Mouse (Mus musculus) neural tube, embryonic 14.5 days (tissue): ENCODE results near the gene Gm1673. TPM values are rescaled to one million over a fixed set of nuclear protein-coding genes. Genes with fewer than 3 reads are reported as not detected.

Experiments
- ATAC-seq: fragments of 200-750 bp; cut with Nextera tagmentation; 2 replicates; pipeline ENCODE4 v1.8.0; 2017; ENCODE audit warnings: low read depth, mild to moderate bottlenecking, moderate TSS enrichment, moderate library complexity
- H3K27ac ChIP-seq: fragments of 300-500 bp; sonication (generic); 2 replicates; pipeline ENCODE4 v1.5.1; 2014; ENCODE audit warnings: low read depth, mild to moderate bottlenecking, control low read depth, low read length, moderate library complexity, mixed read lengths
- H3K27me3 ChIP-seq: fragments of 300-500 bp; sonication (generic); 2 replicates; pipeline ENCODE4 v1.6.1; 2014; ENCODE audit warnings: low read length; ENCODE audit not compliant: control insufficient read depth, insufficient read depth
- H3K36me3 ChIP-seq: fragments of 300-500 bp; sonication (generic); 2 replicates; pipeline ENCODE4 v1.6.1; 2014; ENCODE audit warnings: low read length, mixed read lengths; ENCODE audit not compliant: control insufficient read depth, insufficient read depth
- H3K4me1 ChIP-seq: fragments of 300-500 bp; sonication (generic); 2 replicates; pipeline ENCODE4 v1.6.1; 2014; ENCODE audit warnings: low read length; ENCODE audit not compliant: control insufficient read depth, insufficient read depth
- H3K4me2 ChIP-seq: fragments of 300-500 bp; sonication (generic); 2 replicates; pipeline ENCODE4 v1.6.1; 2014; ENCODE audit warnings: mild to moderate bottlenecking, low read depth, low read length, control low read depth
- H3K4me3 ChIP-seq: fragments of 300-500 bp; sonication (generic); 2 replicates; pipeline ENCODE4 v1.5.1; 2014; ENCODE audit warnings: low read depth, low read length, control low read depth, mixed read lengths
- H3K9ac ChIP-seq: fragments of 300-500 bp; sonication (generic); replicated peaks from 2 replicates; pipeline ENCODE4 v1.6.1; 2014; ENCODE audit warnings: low read depth, mild to moderate bottlenecking, control low read depth, low read length, mixed read lengths
- H3K9me3 ChIP-seq: fragments of 300-500 bp; sonication (generic); 2 replicates; pipeline ENCODE4 v1.6.1; 2016; ENCODE audit warnings: low read length; ENCODE audit not compliant: control insufficient read depth
- WGBS: fragments of 180-500 bp; shearing (Covaris S2); extraction: QIAGEN DNeasy Blood & Tissue Kit; methylation state at CpG from one replicate; pipeline ENCODE4 v1.1.7; 2014; 5-methylcytosine and 5-hydroxymethylcytosine counted together
- polyA plus RNA-seq: library from polyadenylated mRNA; unstranded; fragments of >200 nt; fragmentation: Nextera tagmentation; extraction: Ambion mirVana; gene quantifications from 2 replicates; pipeline ENCODE4 v1.2.1, GENCODE M21; 2014

Gm1673 gene
- polyA plus RNA-seq, 1 experiment from 2014 or later: 457 TPM

GRCm38 (mm10) chr5:33995843-33996693 lies 12.8 kb downstream of the Gm1673 start, which contains the start of gene Nat8l:
TSS of gene Nat8l (plus strand) at chr5:33995984.
- no peaks in the 10 kb centered on the region for H3K27me3 ChIP-seq
- under 1% methylated on average over 90 of the region's 90 CpGs for WGBS
- peak within 1 kb of the TSS; percentile 50 for H3K4me2 ChIP-seq
- ATAC-seq: peak; percentile 91
- H3K9me3 ChIP-seq: no peaks in the 10 kb centered on the region
- H3K4me1 ChIP-seq: peaks cover 32% of the 10 kb centered on the region
- H3K9ac ChIP-seq: peak within 1 kb of the TSS; percentile 83
- peak within 1 kb of the TSS; percentile 98 for H3K27ac ChIP-seq
- peaks cover 6% of the 10 kb centered on the region; the same call in 1 of the 2 replicates for H3K36me3 ChIP-seq
- peak within 1 kb of the TSS; percentile 95 for H3K4me3 ChIP-seq

GRCm38 (mm10) chr5:33996694-33997045 lies 13.4 kb downstream of the Gm1673 start:
- ATAC-seq: peak; percentile 45
- no peaks in the 10 kb centered on the region for H3K27me3 ChIP-seq
- H3K9me3 ChIP-seq: no peaks in the 10 kb centered on the region
- peak overlapping the region; percentile 50 for H3K4me2 ChIP-seq
- peak overlapping the region; percentile 83 for H3K9ac ChIP-seq
- peak overlapping the region; percentile 95 for H3K4me3 ChIP-seq
- H3K4me1 ChIP-seq: peaks cover 32% of the 10 kb centered on the region
- peaks cover 10% of the 10 kb centered on the region for H3K36me3 ChIP-seq
- peak overlapping the region; percentile 98 for H3K27ac ChIP-seq
- 0% methylated on average over 53 of the region's 55 CpGs for WGBS

DNA sequence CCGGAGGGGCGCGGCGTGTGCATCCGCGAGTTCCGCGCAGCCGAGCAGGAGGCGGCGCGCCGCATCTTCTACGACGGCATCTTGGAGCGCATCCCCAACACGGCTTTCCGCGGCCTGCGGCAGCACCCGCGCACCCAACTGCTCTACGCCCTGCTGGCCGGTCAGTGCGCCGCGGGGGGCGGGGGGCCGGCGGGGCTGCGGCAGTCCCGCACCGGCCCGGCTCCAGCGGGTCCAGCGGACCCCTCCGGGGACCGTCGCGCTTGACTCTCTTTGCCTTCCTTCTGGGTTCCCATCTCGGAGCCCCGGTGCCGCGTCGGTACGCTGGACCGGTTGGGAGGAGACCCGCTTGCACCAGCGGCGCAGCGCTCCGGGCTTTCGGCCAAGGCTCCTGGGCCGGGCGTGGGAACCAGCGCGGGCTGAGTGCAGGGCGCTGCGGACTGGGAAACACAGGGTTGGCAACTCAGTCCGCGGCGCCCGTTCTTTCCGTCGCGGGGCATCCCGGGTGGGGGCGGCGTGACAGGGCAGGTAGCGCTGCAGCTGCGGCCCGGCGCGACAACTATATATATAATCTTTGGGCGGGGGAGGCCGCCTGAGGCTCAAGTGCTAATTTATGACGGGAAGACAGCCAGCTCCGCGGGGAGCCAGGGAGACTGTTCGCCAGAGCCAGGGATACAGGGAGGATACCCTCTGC lies 14.0 kb downstream of the Gm1673 start:
- WGBS: under 1% methylated on average over 56 of the region's 80 CpGs
- Histone ChIP-seq H3K4me3 (peak overlapping the region; percentile 95), H3K36me3 (peaks cover 15% of the 10 kb centered on the region), H3K9ac (peak overlapping the region; percentile 83), H3K9me3 (no peaks in the 10 kb centered on the region), H3K4me2 (peak overlapping the region; percentile 50), H3K27me3 (no peaks in the 10 kb centered on the region), H3K27ac (peak overlapping the region; percentile 98), H3K4me1 (peaks cover 32% of the 10 kb centered on the region)
- ATAC-seq: peak; percentile 36

DNA sequence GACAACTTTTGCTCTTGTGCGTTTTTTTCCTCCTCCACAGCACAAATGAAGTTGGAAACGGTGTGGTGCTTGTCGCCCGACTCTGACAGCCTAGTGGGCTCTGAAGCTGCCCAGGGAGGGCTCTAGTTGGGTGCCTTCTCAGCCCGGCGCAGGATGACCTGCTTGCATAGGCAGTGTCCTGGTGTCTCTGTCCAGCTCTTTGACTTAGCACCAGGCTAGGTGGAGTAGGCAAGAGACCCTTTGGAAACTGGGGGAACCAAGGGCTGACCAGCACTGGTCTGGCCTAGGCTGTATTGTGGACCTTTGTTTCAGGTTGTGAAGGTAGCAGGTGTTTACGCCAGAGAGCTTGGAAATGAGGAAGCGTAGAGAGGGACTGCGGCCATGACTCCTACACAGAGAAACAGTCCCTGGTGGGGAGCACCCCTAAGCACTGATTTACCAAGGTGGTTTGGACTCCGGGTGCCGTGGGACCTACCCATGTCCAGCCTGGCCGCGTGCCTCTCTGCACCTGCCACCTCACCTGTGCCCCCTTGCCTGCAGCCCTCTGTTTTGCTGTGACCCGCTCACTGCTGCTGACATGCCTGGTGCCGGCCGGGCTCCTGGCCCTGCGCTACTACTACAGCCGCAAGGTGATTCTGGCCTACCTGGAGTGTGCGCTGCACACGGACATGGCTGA lies 14.7 kb downstream of the Gm1673 start:
- no peak for ATAC-seq
- Histone ChIP-seq H3K4me2 (peak overlapping the region; percentile 50), H3K4me3 (peak overlapping the region; percentile 95), H3K36me3 (peaks cover 15% of the 10 kb centered on the region), H3K27ac (peak overlapping the region; percentile 98), H3K27me3 (no peaks in the 10 kb centered on the region), H3K9me3 (no peaks in the 10 kb centered on the region), H3K4me1 (peaks cover 32% of the 10 kb centered on the region), H3K9ac (peak overlapping the region; percentile 83)
- WGBS: 67% methylated on average over 20 of the region's 20 CpGs

DNA sequence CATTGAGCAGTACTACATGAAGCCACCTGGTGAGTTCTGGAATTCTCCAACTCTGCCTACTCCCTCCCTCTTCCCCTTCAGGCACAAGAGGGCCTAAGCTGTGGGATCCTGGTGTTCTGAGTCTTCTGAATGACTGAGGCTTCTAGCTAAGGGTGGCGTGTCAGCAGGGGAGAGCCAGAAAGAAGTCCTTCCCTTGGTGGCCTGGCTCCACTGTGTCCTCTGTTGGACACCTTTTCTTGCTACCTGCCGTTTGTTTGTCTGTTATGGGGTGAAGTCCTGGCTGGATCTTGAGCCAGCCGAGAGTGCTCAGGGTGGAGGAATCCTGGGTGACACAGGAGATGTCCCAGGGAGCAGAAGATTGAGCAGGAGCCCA lies 15.3 kb downstream of the Gm1673 start:
- H3K9me3 ChIP-seq: no peaks in the 10 kb centered on the region
- H3K36me3 ChIP-seq: peaks cover 15% of the 10 kb centered on the region
- H3K4me3 ChIP-seq: peak overlapping the region; percentile 95
- H3K4me1 ChIP-seq: peaks cover 33% of the 10 kb centered on the region
- no peak overlapping the region for H3K27ac ChIP-seq
- H3K27me3 ChIP-seq: no peaks in the 10 kb centered on the region
- no peak overlapping the region for H3K9ac ChIP-seq
- H3K4me2 ChIP-seq: peak overlapping the region; percentile 50
- 92% methylated on average over 3 of the region's 3 CpGs for WGBS
- no peak for ATAC-seq

DNA sequence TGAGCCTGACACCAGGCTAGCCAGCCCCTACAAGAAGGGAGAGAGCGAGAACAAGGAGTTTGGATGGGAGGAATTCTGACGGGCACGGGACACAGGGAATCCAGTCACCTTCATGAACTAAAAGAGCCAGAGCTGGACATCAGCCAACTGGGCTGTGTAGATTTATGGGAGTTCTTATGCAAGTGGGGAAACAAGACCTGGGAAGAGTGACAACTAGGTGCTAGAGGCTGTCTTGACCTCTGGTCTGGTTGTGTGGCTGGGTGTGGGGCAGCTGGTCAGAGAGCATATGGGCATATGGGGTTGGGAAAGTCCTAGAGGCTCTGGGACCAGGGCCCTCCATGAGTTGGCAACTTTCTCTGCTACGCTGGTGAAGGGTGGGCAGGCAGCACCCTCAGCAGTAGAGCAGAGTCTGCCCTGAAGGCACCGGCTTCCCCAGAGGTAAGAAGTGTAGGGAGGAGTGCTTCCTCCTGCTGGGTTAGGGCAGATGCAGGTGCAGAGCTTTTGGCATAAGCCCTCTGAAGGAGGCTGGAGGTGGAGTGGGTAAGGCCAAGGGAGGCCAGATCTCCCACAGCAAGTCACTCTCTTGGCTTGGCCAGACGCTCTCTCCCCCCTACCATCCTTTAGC lies 16.3 kb downstream of the Gm1673 start:
- no peak overlapping the region for H3K4me3 ChIP-seq
- H3K27me3 ChIP-seq: no peaks in the 10 kb centered on the region
- no peak for ATAC-seq
- H3K9ac ChIP-seq: no peak overlapping the region
- peak overlapping the region; percentile 50; the same call in 1 of the 2 replicates for H3K4me2 ChIP-seq
- WGBS: 72% methylated on average over 6 of the region's 6 CpGs
- peaks cover 35% of the 10 kb centered on the region for H3K4me1 ChIP-seq
- peaks cover 15% of the 10 kb centered on the region for H3K36me3 ChIP-seq
- no peak overlapping the region for H3K27ac ChIP-seq
- no peaks in the 10 kb centered on the region for H3K9me3 ChIP-seq

DNA sequence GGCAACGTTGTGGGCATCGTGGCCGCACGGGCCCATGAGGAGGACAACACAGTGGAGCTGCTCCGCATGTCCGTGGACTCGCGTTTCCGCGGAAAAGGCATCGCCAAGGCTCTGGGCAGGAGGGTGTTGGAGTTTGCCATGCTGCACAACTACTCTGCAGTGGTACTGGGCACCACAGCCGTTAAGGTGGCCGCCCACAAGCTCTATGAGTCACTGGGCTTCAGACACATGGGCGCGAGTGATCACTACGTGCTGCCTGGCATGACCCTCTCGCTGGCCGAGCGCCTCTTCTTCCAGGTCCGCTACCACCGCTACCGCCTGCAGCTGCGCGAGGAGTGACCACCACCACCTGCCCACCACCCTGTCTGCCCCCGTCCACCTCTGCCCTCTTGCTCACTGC lies 17.6 kb downstream of the Gm1673 start:
- no peak for ATAC-seq

GRCm38 (mm10) chr5:34001401-34001800 lies 18.2 kb downstream of the Gm1673 start:
- WGBS: 100% methylated on average over 1 of the region's 1 CpGs
- peaks cover 29% of the 10 kb centered on the region for H3K4me1 ChIP-seq

More for the DNA sequence above, 17.6 kb downstream of the Gm1673 start:
- Histone ChIP-seq H3K27me3 (no peaks in the 10 kb centered on the region), H3K9ac (no peak overlapping the region), H3K4me2 (no peak overlapping the region), H3K9me3 (no peaks in the 10 kb centered on the region), H3K27ac (no peak overlapping the region), H3K36me3 (peaks cover 15% of the 10 kb centered on the region), H3K4me3 (no peak overlapping the region), H3K4me1 (peaks cover 29% of the 10 kb centered on the region)
- 95% methylated on average over 25 of the region's 25 CpGs for WGBS

More at GRCm38 (mm10) chr5:34001401-34001800, 18.2 kb downstream of the Gm1673 start:
- H3K36me3 ChIP-seq: peaks cover 15% of the 10 kb centered on the region
- H3K27me3 ChIP-seq: no peaks in the 10 kb centered on the region
- ATAC-seq: no peak
- no peaks in the 10 kb centered on the region for H3K9me3 ChIP-seq
- no peak overlapping the region for H3K27ac ChIP-seq
- no peak overlapping the region for H3K9ac ChIP-seq
- no peak overlapping the region for H3K4me2 ChIP-seq
- H3K4me3 ChIP-seq: no peak overlapping the region
